Mouse (Mus musculus): ENCODE data around the gene Mybbp1a. TPM values are rescaled to one million over a fixed set of nuclear protein-coding genes. Genes with fewer than 3 reads are reported as not detected.

Mybbp1a gene
- total RNA-seq, 4 experiments from 2014 or later, result 48.1 to 54.6 (median 51.3) TPM

Other genes starting within 250 kb of the Mybbp1a start
- gene Gm43951, start 234.5 kb upstream of the Mybbp1a start, total RNA-seq (2022), result 10 to 100 TPM in 2 of 4 experiments, 1 to 10 TPM in 2; 8.3 to 12.7 (median 10.1) TPM
- 10 to 100 TPM; 23.7 to 35.2 (median 28.0) TPM for gene 4933427D14Rik, start 233.9 kb upstream of the Mybbp1a start, total RNA-seq (2022)
- gene Txndc17, start 233.8 kb upstream of the Mybbp1a start, total RNA-seq (2022), result 10 to 100 TPM; 24.9 to 37.3 (median 30.2) TPM
- 10 to 100 TPM; 14.4 to 17.8 (median 15.2) TPM for gene Med31, start 225.8 kb upstream of the Mybbp1a start, total RNA-seq (2022)
- gene Slc13a5, start 174.1 kb upstream of the Mybbp1a start, total RNA-seq (2022), result 10 to 100 TPM; 15.6 to 18.8 (median 17.2) TPM
- gene Xaf1, start 139.7 kb upstream of the Mybbp1a start, total RNA-seq (2022), result 10 to 100 TPM in 2 of 4 experiments, 1 to 10 TPM in 2; 5.6 to 11.8 (median 10.1) TPM
- not detected for gene Fbxo39, start 126.9 kb upstream of the Mybbp1a start, total RNA-seq (2022)
- gene Tekt1, start 78.9 kb upstream of the Mybbp1a start, total RNA-seq (2022), result 1 to 10 TPM; 1.3 to 3.5 (median 2.5) TPM
- gene Smtnl2, start 29.6 kb upstream of the Mybbp1a start, total RNA-seq (2022), result 1 to 10 TPM in 2 of 4 experiments, under 1 TPM in 2; 0.89 to 2.9 (median 1.1) TPM
- under 1 TPM in 1 of 4 experiments, not detected in 3; 0.23 TPM for gene Ggt6, start 5.8 kb upstream of the Mybbp1a start, total RNA-seq (2022)
- 10 to 100 TPM; 47.3 to 55.4 (median 51.1) TPM for gene Spns2, start 48.5 kb downstream of the Mybbp1a start, total RNA-seq (2022)
- 1 to 10 TPM in 1 of 4 experiments, under 1 TPM in 3; 0.32 to 1.1 (median 0.68) TPM for gene Spns3, start 109.2 kb downstream of the Mybbp1a start, total RNA-seq (2022)
- gene Ube2g1, start 165.9 kb downstream of the Mybbp1a start, total RNA-seq (2022), result 10 to 100 TPM; 41.9 to 47.2 (median 44.4) TPM
- gene Ankfy1, start 248.7 kb downstream of the Mybbp1a start, total RNA-seq (2022), result 10 to 100 TPM; 32.6 to 35.6 (median 35.1) TPM